Mouse (Mus musculus) hematopoietic stem cell, adult 5-6 weeks (primary cell): ENCODE data around the gene Gpr35. TPM values are rescaled to one million over a fixed set of nuclear protein-coding genes. Genes with fewer than 3 reads are reported as not detected.
A peak's percentile ranks its signal among the peaks of the same experiment; 100 is the strongest.
"Not testable (repeated sequence)": the region's sequence is repeated elsewhere in the genome, so short reads cannot be mapped to it uniquely, and the experiment has no call there.

Experiments used
- ATAC-seq, 2 experiments: fragments of 125-278 bp in 1 of 2; replicated peaks in 1 of 2; 2 replicates each; pipeline ENCODE4 v1.8.0; 2016 to 2017; ENCODE audit warnings: inconsistent platforms in 2 of 2, mild to moderate bottlenecking in 2 of 2, moderate number of reproducible peaks in 2 of 2, low read depth in 1 of 2, moderate TSS enrichment in 1 of 2; ENCODE audit not compliant: low FRiP score in 2 of 2, poor library complexity in 2 of 2, severe bottlenecking in 2 of 2, insufficient read depth in 1 of 2, low TSS enrichment in 1 of 2
- total RNA-seq: library from RNA; stranded (forward); fragments of 172-1452, 232-1000 nt; gene quantifications from 2 replicates; pipeline ENCODE4 v1.2.3, GENCODE M21; 2017

Gpr35 gene
- total RNA-seq, 1 experiment from 2014 or later, result 1.5 TPM

GRCm38 (mm10) chr1:92970791-92971190, 20.1 kb downstream of the Gpr35 start:
- ATAC-seq, result not testable (repeated sequence)

DNA sequence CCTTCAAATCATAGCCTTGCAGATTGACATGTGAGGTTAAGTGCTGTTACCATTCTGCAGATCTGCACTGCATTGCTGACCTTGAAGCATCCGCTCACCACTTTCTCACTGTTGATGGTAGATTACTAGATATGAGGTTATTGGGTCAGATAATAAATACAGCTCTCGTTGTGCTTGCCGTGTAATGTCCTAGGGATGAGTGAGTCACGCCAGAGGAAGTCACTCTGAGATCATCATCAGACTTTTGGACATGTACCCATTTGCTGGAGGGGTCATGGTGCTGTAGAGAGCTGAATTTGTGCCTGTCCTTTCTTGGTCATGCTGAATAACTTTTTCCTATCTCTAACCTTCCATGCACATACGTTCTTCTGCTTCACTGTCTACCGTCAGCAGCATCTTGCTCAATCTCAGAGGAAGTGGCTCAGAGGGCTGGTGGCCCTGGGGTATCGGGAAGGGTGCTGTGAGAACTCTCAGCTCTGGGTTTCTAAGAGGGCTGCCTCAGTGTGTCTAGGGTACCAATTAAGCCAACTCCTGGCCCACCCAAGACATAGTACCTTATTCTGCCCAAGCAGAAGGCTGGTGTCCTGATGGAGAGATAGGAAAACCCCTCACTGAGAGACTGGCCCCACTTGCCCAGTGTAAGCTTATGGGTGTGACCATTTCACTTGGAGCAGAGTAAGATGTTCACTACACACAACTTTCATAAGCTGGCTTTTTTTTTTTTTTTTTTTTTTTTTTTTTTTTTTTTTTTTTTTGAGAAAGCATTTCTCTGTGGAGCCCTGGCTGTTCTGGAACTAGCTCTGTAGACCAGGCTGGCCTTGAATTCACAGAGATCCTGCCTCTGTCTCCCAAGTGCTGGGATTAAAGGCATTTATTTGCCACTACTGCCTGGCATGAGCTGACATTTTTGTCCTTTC, 21.5 kb downstream of the Gpr35 start:
- ATAC-seq, result peak in 1 of 2 experiments; percentile 52; a peak in 1 of 4 replicates

- peak; percentile 98 to 100 for ATAC-seq
Observed at GRCm38 (mm10) chr1:92972854-92973253, 22.2 kb downstream of the Gpr35 start.

DNA sequence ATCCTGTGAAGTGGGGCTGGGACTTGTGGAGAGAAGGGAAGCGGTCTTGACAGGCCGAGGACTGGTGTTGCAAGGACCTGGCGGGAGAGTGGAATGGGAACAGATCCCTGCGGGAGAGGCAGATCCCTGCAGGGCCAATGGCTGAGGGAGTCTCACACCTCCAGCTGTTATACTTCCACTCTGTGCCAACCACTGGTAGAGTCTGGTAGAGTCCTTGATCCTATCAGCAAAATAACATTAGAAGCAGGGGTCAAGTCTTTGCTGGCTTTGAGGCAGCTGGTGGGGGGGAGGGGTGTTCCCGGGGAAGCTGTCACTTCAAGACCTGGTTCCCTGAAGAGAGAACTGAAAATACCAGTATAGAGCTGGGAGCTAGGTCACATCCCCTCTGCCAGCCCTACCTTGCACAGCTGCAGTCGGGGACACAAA, 25.5 kb downstream of the Gpr35 start:
- ATAC-seq, result no peak

DNA sequence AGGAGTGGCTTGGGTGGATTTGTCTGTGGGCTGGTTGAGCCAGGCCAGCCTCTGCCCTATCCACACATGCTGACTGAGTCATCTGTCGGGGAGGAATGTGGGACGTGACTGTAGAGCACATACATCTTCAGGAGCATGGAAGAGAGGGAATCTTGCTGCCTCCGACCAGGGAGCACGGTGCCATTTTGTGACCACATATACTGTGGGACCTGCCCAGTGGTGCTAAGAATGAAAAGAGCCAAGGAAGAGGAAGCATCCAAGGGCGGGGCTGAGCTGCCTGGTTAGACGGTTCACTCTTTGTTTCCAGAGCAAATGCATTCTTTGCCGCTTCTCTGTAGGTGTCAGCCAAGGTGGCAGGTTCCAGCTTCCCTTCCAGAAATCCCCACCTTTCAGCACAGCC, 28.0 kb downstream of the Gpr35 start:
- ATAC-seq, result no peak

DNA sequence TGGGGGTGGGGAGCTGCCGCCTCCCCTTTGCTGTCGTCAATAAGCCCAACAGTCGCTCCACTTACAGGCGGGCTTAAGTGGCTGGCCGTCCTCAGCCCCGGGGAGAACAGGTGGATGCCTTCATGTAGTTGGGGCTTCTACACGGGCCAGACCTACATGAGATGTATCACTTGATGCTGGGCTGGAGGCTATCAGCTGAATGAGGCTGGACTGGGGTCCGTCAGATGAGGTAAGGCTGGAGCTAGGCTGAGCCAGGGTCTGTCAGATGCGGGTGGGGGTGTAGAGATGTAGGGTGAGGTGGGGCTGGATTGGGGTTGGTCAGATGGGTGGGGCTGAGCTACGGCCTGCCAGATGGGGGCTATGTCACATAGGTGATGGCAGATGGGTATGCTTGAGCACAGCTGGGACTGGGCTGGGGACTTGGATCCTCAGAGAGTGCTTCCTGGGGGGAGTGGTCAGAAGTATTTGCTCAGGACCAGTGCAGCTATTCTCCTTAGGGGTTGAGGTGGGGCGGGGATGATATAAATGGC, 28.5 kb downstream of the Gpr35 start:
- no peak for ATAC-seq

- no peak for ATAC-seq
Observed at GRCm38 (mm10) chr1:92981056-92981845, 30.6 kb downstream of the Gpr35 start.

- no peak for ATAC-seq
Observed at GRCm38 (mm10) chr1:92982931-92983605, 32.4 kb downstream of the Gpr35 start.

- no peak for ATAC-seq
Observed at GRCm38 (mm10) chr1:92984999-92985398, 34.3 kb downstream of the Gpr35 start.

GRCm38 (mm10) chr1:92988894-92989293, 38.2 kb downstream of the Gpr35 start:
- ATAC-seq, result no peak

DNA sequence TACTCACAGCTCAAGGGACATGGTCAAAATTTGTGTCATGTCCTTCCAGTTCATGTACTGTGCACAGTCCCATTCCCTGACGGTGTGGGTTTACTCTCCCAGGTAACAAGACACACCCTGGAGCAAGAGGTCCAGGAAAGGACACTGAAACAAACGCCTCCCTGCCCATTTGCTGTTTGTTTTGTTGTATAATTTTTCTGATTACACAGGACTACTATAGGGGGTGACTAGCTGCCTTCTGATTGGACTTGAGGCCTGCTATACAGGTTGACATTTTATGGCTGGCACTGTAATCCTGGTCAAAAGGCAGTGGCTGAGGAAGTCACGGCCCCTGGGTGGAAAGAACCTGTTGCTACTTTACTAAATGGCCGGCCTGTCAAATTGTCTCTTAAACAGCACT, 39.2 kb downstream of the Gpr35 start:
- no peak for ATAC-seq

- no peak for ATAC-seq
Observed at GRCm38 (mm10) chr1:92992214-92992855, 41.7 kb downstream of the Gpr35 start.

DNA sequence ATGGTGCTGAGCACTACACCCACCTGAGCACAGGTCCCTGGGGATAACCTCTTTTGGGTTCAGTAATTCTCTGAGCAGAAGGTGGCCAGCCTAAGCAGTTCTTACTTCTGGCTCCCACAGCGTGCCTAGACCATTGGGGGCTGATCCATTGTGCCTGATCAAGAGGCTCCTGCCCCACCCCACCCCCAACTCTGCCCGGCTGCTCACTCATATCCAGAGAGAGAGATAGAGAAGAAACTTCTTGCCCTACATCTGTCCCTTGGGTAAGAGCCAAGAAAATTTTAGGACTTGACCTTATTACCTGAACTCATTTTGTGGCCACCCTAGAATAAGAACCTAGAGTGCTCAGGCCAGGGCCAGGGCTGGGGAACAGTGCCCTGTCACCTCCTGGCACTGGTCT, 42.2 kb downstream of the Gpr35 start:
- no peak for ATAC-seq

- ATAC-seq, result no peak
Observed at GRCm38 (mm10) chr1:93006061-93006460, 55.4 kb downstream of the Gpr35 start, which contains the start of gene Aqp12. Gene Aqp12, plus strand, starts transcription at chr1:93006334.

GRCm38 (mm10) chr1:93009196-93009595, 58.5 kb downstream of the Gpr35 start:
- ATAC-seq, result no peak

- 0 out of 4 replicates have a peak, but pooled peaks of 1 of the 2 experiments have one; percentile 23 for ATAC-seq
Observed at GRCm38 (mm10) chr1:93010731-93011130, 60.1 kb downstream of the Gpr35 start.

GRCm38 (mm10) chr1:93012103-93012585, 61.5 kb downstream of the Gpr35 start:
- no peak for ATAC-seq
